Mouse (Mus musculus) CH12F3 (cell line): ENCODE results near the gene Copz2.
"Not testable (repeated sequence)": the region's sequence is repeated elsewhere in the genome, so short reads cannot be mapped to it uniquely, and the experiment has no call there.

Experiments used
- in situ Hi-C: fragments of 300-500 bp; cut with MboI; formaldehyde crosslinking; loops from 2 replicates; pipeline ENCODE4 v1.14.3; 2020; ENCODE audit warnings: low sequenced_read_pairs

The Copz2 gene

DNA sequence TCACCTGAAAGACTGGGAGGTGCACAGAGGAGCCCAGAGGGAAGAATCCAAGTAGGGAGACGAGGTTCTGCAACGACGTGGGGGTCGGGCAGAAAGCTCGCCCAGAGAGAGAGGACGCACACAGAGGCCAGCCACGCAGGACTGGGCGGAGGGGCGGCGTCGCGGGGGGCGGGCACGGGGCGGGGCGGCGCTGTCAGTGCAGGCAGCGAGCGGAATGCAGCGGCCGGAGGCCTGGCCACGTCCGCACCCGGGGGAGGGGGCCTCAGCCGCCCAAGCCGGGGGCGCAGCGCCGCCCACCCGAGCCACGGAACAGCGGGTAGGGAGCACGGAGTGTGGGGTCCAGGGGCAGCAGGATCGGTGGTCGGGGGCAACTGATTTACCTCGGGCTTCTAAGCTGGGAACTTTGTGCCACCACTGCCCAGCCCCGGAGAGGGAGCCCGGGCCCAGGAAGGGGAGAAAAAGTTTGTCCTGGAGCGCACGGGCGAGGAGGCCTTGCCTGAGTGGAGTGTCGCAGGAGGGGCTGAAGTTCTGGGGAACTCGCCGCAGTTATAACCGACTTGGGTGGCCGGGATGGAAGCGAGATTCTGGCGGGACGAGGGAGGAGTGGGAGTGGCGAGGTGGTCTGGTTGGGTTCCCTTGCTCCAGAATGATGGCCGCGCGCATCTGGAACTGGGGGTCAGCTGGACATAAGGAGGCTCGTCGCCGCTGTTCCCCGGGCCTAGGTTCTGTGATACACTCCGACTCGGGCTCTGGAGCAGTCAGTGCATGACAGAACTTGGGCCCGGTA is at the start of gene Copz2:
TSS of gene Copz2 (plus strand) at position 190 of the 787 bp plus-strand sequence.
- in situ Hi-C loops: loop anchor here (10.0 to 25.0 kb wide), 3 partner anchors 55 to 563 kb away; partner anchors contain the start of genes Hoxb6, Hoxb7 and Hoxb8

DNA sequence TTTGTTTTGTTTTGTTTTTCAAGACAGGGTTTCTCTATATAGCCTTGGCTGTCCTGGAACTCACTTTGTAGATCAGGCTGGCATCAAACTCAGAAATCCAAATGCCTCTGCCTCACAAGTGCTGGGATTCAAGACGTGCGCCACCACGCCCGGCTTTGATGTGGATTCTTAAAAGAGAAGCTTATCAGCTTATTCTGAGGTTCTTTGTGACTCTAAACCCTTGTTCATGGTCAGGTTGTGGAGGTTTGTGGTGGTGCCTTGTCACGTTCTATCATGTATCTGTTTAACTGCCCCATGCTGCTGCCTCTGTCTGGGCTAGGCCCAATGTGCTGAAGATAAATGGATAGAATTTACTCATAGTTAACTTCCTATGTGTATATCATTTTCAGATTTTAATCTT is 44.1 kb upstream of the Copz2 start:
- in situ Hi-C loops: no loop called here

DNA sequence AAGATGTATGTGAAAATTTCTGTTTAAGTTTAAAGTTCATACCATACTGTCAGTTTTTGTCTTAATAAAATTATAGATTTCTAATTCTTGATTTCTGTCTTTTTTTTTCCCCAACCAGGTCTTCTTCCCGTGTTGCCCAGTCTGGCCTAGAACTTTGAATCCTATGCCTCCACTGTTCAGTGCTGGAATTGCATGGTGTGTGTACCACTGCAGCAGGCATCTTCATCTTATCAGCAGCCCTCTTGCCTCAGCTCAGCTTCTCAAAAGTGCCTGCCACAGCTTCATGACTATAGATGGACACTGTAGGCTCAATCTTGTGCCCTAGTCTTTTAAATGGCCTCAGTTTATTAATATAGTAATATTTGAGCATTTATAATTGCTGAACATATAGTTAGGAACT is 41.6 kb upstream of the Copz2 start:
- in situ Hi-C loops: no loop called here

DNA sequence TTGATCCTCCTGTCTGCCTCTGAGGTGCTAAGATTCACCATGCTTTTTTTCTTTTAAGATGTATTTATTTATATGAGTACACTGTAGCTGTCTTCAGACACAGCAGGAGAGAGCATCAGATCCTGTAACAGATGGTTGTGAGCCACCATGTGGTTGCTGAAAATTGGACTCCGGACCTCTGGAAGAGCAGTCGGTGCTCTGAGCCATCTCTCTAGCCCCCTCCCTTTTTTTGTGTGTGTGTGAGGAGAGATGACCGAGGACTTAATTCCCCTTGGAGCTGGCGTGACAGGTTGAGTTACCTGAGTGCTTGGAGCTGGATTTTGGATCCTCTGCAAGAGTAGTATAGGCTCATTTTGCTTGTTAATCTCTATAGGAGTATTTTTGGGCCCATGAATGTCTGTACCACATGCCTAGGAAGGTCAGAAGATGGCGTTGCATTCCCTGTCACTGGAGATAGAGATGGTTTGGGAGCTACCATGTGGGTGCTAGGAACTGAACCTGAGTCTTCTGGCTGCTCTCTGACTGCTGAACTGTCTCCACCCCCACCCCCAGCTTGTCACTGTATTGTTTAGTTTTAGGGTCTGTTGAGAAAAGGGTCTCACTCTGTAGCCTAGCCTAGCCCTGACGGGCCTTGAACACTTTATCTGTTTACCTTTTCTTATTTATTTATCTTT is 40.0 kb upstream of the Copz2 start:
- in situ Hi-C loops: no loop called here

DNA sequence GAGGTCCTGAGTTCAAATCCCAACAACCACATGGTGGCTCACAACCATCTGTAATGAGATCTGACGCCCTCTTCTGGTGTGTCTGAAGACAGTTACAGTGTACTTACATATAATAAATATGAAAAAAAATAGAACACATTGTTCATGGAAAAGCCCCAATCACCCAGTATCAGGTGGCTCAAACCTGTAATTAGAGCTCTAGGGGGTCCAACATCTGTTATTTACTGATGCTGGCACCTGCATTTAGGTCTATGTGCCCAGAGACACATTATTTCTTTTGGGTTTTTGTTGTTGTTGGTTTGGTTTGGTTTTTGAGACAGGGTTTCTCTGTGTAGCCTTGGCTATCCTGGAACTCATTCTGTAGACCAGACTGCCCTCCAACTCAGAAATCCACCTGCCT is 38.5 kb upstream of the Copz2 start:
- in situ Hi-C loops: not testable (repeated sequence)

DNA sequence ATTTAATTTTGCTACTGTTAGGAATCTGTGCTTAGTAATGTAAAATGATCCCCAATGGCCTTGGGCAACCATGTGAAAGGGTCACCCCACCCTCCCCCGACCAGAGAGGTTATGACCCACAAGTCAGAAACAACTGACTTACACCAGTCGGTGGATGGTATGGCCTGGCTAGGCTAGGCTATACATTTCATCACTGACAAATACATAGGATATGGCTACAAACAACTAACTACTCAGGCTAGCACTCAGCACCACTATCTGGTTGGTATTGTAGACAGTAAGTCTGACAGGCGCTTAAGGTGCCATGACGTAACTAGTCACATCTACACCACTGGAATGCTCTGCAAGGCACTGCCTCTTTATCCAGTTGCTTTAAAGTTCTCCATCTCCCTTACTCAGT is 36.2 kb upstream of the Copz2 start:
- in situ Hi-C loops: no loop called here

DNA sequence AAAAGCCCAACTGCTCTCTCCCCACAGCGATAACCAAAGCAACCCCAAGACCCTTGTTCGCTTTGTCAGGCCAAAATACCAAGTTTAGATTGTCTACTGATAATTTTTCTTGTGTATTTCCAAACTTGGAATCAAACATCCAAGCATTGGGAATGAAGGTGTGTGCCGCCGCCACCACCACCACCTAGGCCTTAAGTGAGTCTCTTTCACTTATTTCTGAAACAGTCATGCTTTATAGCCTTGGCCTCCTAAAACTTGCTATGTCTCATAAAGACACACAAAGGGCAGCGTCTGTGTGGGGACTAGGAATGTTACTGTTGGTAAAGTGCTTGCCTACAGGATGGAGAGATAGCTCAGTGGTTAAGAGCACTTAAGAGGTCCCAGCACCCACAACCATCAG is 35.8 kb upstream of the Copz2 start:
- in situ Hi-C loops: no loop called here

DNA sequence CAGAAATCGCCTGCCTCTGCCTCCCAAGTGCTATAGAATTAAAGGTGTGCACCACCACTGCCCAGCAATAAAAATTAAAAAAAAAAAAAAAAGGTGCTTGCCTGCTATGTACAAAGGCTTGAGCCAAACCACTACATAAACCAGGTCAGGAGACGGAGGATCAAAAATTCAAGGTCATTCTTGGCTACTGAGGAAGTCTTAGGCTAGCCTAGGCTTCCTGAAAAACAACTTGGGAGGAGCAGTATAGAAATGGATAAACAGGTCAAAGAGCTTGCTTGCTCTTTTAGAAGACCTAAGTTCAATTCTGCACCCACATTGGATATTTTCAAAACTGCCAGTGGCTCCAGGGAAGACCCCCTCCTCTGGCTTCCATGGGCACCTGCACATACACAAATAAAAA is 35.2 kb upstream of the Copz2 start:
- in situ Hi-C loops: no loop called here

DNA sequence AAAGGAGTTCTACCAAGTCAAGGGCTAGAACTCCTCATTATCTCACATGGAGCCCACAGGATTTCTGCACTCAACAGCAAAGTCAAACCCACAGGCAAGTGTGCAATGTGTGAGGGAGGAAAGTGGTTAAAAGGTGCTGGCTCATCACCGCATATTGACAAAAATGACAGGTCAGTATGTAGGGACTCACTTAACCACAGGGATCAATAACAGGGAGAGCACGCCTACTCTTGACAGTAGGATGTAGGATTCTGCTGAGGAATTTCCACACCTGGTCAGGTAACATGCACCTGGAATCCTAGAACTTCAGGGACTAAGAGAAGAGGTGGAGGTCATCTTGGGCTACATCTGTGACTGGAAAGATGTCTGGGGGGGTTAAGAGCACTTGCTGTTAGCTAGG is 33.8 kb upstream of the Copz2 start:
- in situ Hi-C loops: no loop called here

DNA sequence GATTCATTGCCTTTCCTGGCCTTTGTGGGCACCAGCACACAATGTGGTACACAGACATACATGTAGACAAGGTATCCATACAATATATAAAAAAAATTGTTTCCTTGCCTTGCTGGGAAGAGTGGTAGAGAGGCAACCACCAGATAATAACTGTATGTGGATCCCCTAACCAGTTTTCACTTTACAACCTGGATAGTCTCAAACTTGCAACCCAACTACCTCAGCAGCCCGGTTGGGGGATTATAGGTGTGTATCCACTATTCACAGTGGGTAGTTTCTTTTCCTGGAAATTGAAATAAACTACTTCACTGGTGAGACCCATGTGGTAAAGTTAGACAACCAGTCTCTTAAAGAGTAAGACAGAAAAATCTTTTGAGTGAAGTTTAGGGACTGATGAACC is 33.2 kb upstream of the Copz2 start:
- in situ Hi-C loops: no loop called here

DNA sequence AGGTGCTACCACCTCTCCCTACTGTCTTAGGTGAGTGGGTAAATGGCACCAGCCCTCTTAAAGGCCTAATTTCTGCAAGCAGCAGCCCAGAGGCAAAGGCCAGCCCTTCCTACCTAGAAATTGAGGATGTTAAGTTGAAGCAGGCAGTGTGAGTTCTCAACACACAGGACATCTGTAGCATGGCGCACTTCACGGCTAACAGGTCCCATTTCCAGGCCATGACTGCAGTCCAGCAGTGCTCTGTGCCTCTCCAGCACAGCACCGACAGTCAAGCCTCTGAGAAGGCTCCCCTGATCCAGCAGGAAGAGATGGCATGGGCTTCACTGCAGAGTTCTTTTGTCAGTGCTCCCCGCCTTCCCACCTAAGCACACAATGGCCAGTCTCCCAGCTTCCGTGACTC is 32.7 kb upstream of the Copz2 start:
- in situ Hi-C loops: no loop called here

DNA sequence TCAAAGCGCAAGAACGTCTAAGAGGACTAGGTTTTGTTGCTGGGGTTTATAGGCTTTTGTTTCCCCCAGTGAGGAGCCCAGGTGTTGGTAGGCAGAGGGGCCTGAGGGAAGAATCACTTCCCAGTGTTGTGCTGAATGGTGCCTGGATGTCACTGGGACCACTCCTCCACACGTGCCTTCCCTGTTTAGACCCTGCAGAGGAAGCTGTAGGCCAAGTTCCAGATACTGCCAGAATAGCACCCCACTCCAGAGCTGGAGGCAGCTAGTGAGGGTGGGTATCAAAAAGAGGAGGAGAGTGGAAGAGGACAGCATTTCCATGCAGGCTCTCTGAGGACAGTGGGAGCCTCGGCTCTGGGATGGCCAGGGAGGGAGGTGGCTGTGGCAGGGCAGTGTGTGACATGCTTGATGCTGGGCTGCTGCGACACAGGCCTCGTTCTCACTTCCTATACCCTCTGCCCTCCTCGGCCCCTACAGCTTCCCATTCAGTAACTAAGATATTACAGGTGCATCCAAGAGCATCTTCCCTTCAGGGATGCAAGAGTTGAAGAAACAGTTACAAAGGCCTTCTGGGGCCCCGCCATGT is 31.5 kb upstream of the Copz2 start:
- in situ Hi-C loops: no loop called here

DNA sequence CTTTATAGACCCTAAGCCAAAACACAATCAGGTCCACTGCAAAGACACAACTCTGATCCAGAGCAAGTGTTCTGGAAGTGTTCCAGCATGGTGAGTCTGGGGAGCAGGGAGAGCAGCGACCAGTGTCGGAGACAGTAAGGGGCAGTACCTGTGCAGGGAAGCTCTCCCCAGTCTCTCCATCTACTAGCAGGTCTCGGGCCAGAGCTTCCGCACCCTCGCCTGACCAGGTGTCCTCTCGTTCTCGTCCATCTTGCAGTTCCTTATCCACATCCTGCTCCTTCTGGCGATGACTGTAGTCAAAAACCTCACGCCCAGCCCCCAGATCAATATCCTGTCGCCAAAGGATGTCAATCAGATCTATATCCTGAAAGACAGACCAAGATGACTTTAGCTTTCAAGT is 27.7 kb upstream of the Copz2 start:
- in situ Hi-C loops: no loop called here

DNA sequence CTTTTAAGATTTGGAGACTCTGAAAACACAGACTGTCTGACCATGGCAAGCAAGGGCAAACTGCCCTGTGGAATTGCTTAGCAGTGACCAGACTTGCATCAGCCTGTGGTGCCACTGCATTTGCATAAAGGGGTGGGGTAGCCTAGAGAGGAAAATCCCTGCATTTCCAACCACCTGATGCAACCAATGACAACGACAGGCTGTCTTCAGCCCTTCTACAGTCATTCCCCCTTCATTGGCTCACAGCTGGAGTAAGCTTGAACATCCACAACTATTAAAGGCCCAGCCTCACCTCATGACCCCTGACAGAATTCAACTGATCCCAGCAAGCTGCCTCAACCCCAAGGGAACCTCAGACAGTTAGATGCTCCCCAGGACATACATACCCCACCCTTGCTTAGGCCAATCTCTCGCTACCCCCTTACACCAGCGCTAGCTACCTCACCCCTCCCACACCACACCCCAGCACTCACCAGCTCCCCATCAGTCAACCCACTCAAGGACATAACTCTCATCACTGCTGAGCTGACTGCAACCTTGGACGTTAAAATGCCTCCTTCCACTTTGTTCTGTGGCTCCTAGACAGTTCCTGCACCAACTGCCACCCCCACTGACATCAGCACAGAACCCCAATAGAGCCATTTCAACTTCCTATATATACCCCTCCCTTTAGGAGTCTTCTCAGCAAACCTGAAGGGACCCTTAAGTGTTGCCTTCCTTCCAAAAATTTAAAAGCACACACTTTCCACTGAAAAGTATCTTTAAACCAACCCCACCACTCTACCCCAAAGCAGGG is 26.8 kb upstream of the Copz2 start:
- in situ Hi-C loops: no loop called here

DNA sequence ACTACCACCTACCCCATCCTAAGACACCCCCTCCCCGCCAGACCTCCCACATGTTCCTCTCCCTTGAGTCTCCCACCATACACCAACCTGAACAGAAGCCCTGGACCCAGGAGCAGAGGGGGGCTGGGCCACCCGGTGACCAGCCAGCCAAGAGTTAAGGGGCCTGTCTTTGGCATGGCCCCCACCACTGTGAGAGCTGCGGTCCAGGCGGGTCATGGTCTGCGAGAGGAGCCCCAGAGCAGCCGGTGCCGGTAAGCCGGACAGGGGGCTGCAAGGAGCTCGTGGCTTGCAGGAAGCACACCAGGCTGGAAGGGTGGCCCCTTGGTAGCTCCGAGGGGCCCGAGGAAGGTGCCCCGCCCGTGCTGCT is 26.2 kb upstream of the Copz2 start:
- in situ Hi-C loops: no loop called here

DNA sequence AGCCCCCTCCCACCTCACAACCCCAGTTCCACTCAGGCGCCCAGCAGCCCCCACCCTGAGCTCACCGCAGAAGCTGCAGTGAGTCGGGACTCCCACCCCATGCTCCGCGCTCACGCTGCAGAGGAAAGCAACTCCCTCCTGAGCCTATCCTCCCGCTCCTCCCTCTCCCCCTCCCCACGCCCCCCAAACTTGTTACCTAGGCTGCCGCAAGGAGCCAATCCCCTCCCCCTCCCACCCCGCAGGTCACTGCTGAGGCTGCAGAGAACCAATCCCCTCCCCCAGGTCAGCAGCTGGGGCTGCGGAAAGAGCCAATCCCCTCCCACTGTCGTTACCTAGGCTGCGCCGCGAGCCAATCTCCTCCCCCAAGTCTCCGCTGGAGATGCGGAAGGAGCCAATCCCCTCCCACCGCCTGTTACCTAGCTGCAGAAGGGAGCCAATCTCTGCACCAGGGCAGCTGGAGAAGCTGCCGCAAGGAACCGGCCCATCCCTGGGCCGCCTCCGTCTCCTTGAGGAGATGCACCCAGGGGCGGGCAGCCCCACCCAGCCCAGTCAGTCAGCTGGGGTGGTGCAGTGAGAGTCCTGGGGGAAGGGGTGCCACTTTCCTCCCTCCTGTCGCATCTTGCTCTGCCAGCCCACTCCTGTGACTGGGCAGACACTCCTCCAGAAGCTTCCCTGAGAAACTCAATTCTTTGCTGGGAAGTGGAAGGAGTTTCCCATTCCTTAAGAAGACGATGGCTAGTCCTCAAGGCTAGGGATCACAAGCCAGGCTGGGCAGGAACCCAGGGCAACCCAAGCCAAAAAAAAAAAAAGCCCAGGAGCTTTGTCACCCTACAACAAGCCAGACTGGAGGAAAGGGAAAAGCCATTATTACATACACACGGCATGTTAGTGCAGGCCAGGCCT is 25.5 kb upstream of the Copz2 start:
- in situ Hi-C loops: no loop called here

DNA sequence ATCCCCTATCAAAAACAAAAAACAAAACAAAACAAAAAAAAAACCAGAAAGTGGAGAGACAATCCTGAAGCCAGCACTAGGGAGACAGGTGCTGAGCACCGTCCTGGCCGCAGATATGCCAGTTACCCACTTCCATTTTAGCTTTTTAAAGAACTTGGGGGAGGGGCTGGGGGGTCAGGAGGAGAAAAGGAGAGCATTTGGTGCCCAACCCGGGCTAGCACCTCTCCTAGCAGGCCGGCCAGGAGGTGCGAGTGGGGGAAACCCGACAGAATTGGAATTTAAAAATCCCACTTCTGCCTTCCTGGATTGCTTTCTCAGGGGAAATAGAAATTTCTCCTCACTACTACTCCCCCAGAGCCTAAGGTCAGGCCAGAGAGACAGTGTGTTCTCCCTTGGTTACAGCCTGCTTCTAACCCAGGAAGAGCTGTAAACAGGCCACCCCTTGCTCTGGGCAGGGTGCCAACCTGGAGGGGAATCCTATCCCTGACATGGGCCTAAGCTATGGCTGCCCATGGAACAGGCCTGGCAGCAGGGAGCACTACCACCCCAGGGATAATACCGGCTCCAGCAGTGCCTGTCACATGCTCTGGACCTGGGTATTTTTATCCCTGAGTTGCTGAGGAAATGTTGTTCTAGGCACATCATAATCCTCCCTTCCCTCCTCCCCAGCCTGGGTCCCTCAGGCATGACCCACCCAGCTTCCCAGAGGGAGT is 24.7 kb upstream of the Copz2 start:
- in situ Hi-C loops: no loop called here

DNA sequence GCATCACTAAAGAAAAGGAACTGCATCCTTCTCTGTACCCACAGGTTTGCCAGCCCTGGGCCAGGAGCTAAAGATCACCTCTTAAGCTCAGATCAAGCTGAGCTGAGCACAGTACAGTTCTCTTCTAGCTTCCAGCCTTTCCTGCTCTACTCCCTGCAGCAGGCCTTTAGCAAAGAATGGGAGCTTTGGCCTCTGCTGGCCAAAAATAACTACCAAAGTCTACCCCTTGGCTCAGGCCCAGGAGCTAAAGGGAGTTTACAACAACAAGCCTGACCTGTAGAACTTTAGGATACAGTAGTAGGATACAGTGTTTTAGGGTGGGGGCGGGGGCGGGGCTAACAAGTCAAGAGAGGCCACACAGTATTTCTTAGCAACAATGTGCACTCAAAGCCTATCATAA is 23.2 kb upstream of the Copz2 start:
- in situ Hi-C loops: no loop called here

DNA sequence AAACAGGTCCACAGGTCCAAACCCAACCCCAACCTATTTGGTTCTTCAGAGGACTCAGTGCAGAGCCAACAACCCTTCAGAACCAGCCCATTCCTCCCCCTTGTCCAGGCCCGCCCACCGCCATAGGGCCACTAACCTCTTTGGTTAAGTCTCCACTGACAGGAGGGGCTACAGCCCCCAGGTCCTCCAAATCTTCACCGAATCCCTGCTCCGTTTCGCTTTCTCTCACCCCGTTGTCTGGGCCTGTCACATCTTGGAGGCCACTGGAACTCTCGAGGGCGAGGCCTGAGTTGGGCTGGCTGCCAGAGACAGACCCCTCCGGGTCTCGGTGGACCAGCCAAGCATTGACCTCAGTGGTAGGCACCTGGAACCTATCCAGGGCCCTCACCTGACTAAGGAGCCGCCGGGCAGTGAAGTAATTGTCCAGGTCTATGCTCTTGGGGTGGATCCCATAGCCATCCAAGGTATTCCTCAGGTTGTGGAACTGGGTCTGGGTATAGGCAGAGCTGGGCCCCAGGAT is 22.5 kb upstream of the Copz2 start:
- in situ Hi-C loops: no loop called here

DNA sequence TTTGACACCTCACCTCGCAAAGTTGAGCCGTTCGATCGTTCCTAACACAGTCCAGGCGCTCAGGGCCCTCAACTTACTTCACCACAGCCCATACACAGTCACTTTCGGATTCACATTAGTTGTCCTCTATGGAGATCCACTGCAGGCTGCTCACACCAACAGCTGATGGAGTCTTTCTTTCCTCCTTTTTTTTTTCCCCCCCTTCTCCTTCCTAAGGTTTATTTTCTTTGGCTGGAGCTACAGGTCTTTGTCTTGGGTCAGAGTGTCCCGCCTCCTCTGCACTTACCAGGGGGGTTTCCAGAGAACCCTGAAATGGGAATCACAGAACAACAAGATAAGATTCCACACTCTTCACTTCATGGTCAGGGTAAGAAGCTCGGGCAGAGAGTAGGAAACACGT is 21.8 kb upstream of the Copz2 start:
- in situ Hi-C loops: no loop called here
